Mouse (Mus musculus) urinary bladder, postnatal 36 days (tissue): ENCODE measurements around the gene Ndufaf3.
"Not testable (repeated sequence)": the region's sequence is repeated elsewhere in the genome, so short reads cannot be mapped to it uniquely, and the experiment has no call there.

Source experiments
- DNase-seq, 2 experiments: peaks; one replicate each; pipeline ENCODE4 v3.0.0; 2022; ENCODE audit warnings: low spot score in 2 of 2, mixed read lengths in 1 of 2

The Ndufaf3 gene

GRCm38 (mm10) chr9:108566815-108567776 lies at the start of gene Ndufaf3:
Gene Ndufaf3 (minus strand): TSS chr9:108567434.
- peak; percentile 94 to 96 for DNase-seq

DNA sequence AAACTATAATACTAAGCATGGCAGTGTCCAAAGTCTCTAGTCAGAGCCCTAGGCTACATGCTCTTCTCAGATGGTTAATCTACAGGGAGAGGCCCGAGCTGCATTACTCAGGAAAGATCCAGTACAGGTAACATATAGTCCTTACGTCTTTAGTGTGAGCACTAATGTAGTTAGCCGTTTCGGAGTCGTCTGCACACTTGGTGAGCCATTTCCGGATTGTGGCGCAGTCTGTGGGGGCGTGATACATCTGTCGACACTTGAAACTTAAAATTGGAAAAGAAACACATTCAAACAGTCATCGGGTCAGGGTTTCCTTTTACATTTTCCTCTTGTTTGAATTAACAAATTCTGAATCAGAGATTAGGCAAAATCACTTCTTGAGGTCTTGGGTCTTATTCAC lies 44.3 kb upstream of the Ndufaf3 start:
- no peak for DNase-seq

DNA sequence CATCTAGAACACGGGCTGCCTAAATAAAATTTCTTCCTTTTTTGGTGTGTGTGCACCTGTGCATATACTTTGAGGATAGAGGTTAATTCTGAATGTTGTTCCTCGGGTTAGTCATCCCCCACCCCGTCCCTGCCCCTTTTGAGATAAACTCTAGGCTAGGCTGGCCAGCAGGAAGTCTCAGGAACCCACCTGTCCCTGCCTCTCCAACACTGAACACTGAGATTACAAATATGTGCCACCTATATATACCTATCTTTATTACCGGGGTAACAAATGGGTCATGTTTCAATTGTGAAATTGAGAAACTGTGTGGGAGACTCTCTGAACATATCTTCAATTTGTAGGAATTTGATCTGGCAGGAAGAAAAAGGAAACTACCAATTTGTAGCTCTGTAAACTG lies 41.7 kb upstream of the Ndufaf3 start:
- DNase-seq: no peak

- DNase-seq: not testable (repeated sequence)
Measured at GRCm38 (mm10) chr9:108607929-108608328, 40.7 kb upstream of the Ndufaf3 start.

DNA sequence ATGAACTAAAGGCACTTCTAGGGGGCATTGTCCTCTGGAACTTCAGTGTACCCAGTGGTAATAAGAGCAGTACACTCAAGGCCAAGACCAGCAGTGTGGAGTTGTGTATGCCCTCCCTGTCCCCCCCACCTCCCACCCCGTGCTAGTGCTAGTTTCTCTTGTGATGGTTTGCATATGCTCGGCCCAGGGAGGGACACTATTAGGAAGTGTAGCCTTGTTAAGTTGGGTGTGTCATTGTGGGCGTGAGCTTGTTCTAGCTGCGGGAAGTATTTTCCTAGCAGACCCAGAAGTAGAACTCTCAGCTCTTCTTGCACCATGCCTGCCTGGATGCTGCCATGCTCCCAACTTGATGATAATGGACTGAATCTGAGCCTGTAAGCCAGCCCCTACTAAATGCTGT lies 34.8 kb upstream of the Ndufaf3 start:
- no peak for DNase-seq

- no peak for DNase-seq
Measured at GRCm38 (mm10) chr9:108600011-108600410, 32.8 kb upstream of the Ndufaf3 start.

DNA sequence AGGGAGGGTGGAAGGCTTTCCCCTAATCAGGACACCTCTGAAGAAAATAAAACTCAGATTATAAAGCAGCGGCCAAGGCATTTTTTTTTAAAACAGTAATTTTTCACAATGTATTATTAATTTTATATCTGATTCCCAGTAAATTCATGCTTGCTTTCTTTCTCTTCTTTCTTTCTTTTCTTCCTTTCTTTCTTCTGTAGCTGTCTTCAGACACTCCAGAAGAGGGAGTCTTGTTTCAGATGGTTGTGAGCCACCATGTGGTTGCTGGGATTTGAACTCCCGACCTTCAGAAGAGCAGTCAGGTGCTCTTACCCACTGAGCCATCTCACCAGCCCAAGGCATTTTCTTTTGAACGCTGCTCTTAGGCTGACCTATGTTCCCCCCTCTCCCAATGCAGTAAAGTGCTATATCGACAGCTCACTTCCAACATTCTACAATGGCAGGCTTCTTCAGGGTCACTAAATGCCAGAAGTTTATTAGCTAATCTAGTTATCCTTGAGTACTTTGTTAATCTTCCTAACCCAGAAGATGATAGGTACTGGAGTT lies 31.9 kb upstream of the Ndufaf3 start:
- DNase-seq: no peak

- DNase-seq: peak; percentile 44 to 47
Measured at GRCm38 (mm10) chr9:108596998-108597764, 29.9 kb upstream of the Ndufaf3 start, which contains the start of gene P4htm. Gene P4htm (minus strand): TSS chr9:108597667.

GRCm38 (mm10) chr9:108594354-108594753 lies 27.1 kb upstream of the Ndufaf3 start:
- DNase-seq: no peak

GRCm38 (mm10) chr9:108591462-108591861 lies 24.2 kb upstream of the Ndufaf3 start:
- DNase-seq: no peak

GRCm38 (mm10) chr9:108589229-108589628 lies 22.0 kb upstream of the Ndufaf3 start:
- DNase-seq: no peak

DNA sequence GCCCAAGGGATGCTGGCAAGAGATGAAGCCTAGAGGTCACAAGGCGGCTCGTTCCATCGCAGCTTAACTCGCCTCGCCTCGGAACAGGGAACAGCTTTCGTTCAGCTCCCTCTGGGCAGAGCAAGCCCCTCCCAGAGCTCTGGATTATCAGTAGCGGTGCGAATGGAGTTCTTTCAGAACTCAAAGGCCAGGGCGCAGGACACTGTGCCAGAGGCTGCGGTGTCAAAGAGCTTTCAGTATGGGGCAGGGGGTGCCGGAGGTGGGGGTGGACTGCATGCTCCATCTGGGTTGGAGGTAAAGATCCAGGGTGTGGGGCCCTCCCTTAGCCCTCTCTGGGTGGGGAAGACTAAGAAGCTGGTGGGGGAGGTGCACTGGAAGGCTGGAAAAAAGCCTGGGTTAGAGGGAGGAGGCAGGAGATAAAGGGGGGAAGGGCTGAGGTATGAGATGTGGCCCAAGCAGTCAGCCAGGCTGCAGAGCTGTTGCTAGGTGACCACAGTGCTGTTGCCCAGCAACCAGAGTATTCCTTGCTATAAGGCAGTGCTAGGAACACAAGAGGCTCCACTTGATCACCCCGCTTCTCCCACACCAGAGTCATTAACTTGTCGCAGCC lies 20.4 kb upstream of the Ndufaf3 start:
- DNase-seq: peak in 1 of 2 experiments; percentile 62

DNA sequence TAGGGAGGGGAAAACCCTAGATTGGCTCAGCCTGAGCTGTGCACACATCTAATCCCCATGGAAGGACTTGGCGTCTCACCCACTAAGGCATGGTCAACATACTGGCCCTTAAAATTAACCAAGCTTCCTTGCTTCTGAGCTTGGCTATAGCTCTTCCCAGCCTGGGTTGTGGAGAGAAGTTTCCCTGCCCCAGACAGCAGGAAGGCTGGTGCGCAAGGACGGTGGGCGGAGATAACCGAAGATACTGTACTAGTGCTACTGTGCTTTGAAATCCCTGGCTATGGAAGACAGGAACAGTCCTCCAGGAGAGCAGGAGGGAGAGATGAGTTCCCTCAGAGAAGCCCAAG lies 12.1 kb upstream of the Ndufaf3 start:
- DNase-seq: no peak

DNA sequence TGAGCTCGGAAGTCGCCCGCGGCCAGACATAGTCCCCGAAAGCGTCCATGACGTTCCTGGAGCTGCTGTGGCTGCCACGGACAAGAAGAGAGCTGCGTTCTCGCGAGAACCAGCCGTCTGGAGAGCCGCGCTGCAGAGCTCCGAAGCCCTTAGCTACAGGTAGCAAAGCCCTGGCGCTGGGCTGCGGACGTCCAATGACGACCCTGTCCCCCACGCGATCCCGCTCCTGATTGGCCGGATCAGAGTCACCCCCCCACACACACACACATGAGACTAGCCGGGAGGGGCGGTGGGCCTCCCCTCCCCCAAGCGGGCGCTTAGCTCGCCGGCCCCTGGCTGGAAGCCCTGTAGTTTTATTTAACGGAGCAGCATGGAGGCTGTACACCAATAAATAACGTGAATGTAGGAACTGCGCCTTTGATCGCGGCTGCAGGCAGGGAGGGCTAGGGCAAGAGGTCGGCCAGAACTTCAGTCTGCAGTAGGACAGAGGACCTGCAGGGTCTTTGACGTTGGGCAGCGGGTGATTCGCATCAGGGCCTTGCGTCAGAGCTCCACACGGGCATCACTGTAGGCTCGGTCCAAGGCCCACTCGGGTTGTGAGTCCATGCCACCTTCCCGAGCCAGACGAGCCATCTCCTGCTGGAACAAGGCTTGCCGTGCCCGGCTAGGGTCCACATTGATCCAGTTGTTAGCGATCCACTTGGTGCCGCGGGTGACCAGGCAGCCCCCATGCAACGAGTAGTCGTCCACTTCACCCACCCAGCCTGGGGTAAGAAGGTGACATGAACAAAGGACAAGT lies 11.5 kb upstream of the Ndufaf3 start, which contains the start of gene Wdr6:
Gene Wdr6, minus strand, starts transcription at position 195 of the 799 bp plus-strand sequence.
- DNase-seq: peak; percentile 76 to 90

- peak in 1 of 2 experiments; percentile 46 for DNase-seq
Measured at GRCm38 (mm10) chr9:108577934-108578544, 10.8 kb upstream of the Ndufaf3 start.

DNA sequence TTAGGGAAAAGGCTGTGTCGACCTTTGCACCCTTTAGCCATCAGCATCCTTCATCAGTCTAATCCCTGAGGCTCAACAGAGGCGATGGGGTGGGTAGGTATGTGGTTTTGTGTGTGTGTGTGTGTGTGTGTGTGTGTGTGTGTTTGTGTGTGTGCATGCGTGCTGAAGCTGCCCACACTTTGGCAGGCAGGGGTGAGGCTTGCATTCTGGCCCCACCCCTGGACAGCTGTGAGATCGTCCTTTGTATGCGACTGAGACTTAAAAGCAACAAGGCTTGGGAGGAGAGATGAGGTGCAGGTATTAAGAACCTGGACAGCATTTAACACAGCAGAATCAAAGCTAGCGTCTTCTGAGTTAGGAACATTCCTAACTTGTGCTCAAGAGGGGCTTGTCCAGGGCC lies 9.8 kb upstream of the Ndufaf3 start:
- no peak for DNase-seq

DNA sequence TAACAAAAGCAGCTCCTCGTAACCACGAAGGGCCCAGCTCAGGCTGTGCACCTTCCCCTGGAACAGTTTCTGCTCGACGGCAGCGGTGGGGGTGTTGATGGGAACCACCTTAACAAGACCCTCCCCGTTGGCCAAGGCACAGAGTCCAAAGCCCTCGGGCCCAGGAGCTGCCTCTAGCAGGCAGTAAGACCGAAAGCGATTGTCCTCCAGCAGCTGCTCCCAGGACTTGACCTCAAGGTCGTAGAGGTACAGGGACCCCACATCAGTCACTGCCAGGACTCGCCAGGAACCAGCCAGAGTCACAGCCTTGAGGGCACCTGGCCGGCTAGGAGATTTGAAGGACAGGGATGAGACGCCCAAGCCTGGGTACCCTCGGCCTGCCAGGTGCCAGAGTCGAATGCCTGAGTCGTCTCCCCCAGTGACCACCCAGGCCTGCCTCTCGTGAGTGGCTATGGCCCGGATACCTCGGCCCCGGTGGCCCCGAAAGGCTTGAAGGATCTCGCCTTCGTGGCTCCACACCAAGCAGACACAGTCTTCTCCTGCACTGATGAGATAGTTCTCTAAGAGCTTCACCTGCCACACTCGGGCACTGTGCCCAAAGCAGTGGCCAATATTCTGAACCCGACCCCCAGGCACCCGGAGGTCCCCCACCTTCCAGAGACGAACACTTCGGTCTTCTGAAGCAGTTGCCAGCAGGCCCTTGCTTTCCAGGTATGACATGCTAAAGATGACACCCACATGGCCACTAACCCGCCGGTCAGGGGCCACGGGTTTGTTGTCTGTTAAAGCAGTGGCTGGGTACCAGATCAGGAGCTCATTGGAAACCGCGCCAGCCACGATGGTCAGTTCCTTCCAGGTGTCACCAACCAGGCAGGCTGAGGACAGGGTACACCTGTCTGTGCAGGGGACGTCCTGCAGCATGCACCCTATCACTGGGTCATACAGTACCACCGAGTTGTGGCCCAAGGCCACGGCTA lies 8.4 kb upstream of the Ndufaf3 start:
- no peak for DNase-seq

DNA sequence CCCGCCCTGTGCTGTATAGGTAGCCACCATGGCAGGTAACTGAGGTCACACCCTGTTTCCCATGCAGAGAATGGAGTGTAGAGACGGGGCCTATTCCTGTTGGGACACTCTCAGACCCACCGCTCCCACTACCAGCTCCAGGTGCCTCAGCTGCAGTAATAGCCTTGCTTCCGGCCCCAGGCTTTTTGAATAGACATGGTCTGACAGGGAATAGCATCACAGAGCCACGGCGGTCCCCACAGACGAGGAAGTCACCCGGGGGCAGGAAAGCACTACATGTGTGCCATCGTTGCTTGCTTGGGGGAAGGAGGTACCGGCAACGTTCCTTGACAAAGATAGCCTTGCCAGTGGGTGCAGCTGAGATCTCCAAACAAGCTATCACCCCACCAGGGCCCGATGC lies 7.7 kb upstream of the Ndufaf3 start:
- DNase-seq: no peak
